Mouse (Mus musculus): ENCODE measurements around the gene Ccdc157.

DNA sequence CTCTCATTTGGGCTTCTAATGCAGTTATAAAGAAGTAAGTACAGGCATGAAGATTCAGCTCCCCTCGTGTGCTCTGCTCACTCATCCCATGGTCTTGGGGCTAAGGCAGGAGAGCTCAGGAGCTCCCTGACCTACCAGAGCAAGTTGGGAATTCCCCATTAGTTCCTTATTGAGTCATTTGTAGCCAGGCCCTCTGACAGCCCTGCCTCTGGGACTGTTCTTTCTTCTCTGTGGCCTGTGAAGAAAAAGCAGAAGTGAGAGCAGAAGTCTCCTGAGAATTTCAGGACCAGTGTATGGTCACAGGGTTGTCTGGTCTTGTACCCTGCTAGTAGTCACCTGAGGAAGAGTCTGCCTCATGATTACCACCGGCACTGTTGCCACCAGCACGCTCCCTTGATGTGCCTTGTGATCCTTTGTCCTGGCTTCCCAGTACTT lies 35.5 kb upstream of the Ccdc157 start:
- TF ChIP-seq CTCF (IDR thresholded peaks at IDR 0.05) (no peak), EP300 (IDR thresholded peaks at IDR 0.05) (no peak)
